Mouse (Mus musculus): ENCODE measurements around the gene Mccc2. TPM values are rescaled to one million over a fixed set of nuclear protein-coding genes. Genes with fewer than 3 reads are reported as not detected.

Gene Mccc2
- total and polyA plus RNA-seq, 3 experiments: 19.0 to 22.3 (median 19.5) TPM

- TF ChIP-seq KAT2A (IDR thresholded peaks at IDR 0.05; ENCODE audit: insufficient replicate concordance, low read length): no peak
- peak; percentile 79; the same call in 1 of the 2 replicates for TF ChIP-seq CHD1 (IDR thresholded peaks at IDR 0.05; ENCODE audit: low read depth, low read length)
- no peak for TF ChIP-seq ELF1 (IDR thresholded peaks at IDR 0.05; ENCODE audit: low read depth, low read length)
- TF ChIP-seq UBTF (IDR thresholded peaks at IDR 0.05; ENCODE audit: low read depth, low read length): no peak
- TF ChIP-seq MXI1 (IDR thresholded peaks at IDR 0.05; ENCODE audit: low read depth, low read length): 0 out of 2 replicates have a peak, but pooled peaks have one; percentile 35
Measured at GRCm38 (mm10) chr13:99939320-99939671, 76.1 kb downstream of the Mccc2 start (continued).

DNA sequence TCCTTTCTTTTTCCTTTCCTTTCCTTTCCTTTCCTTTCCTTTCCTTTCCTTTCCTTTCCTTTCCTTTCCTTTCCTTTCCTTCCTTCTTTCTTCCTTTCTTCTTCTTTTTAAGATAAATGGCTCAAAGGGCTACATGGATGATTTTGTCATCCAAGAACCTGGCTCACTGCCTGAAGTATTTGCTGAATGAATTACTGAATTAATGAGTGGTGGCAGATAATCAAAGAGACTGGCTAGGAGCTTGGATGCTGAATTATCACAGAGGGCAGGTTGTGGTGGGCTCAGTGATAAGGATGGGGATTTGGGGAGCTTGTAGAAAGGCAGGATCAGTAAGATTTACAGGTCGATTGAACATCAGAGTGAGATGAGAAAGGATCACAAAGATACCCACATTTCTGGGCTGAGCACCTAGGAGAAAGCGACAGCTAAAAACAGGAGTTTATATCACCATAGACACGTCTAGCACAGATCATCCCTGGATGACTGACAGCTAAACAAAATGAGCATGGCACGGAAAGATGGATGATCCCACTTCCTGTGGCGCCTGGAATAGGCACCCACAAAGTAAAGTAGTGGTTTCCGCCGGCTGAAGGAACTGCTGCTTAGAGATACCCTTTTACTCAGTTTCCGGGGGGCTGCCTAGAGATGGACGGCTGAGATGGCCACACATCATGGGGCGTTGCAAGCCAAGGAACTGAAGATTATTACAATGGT, 76.7 kb downstream of the Mccc2 start:
- H3K79me2 ChIP-seq (replicated peaks; ENCODE audit: control insufficient read depth, extremely low read depth, insufficient read depth, poor library complexity, severe bottlenecking): no peaks in the 10 kb centered on the region
- H3K27me3 ChIP-seq (replicated peaks): no peaks in the 10 kb centered on the region
- DNase-seq (ENCODE audit: extremely low read depth): peak; percentile 70
- peaks cover 5 to 37% of the 10 kb centered on the region in 2 experiments; a peak in 3 of 4 replicates for H3K4me1 ChIP-seq (ENCODE audit: control insufficient read depth in 1 of 2, insufficient read depth in 2 of 2)
- H3K9ac ChIP-seq (ENCODE audit: insufficient read depth, low read depth): peak overlapping the region; percentile 3; the same call in 1 of the 2 replicates
- peak overlapping the region; percentile 92 for H3K4me2 ChIP-seq (ENCODE audit: insufficient read depth, low read depth, poor library complexity, severe bottlenecking)
- peaks cover 3% of the 10 kb centered on the region for H3K9me3 ChIP-seq (replicated peaks; ENCODE audit: low read length)
- H3K36me3 ChIP-seq (replicated peaks in 1 of 2; ENCODE audit: control insufficient read depth in 1 of 2, insufficient read depth in 1 of 2, low read length in 1 of 2): no peaks in the 10 kb centered on the region
- in situ Hi-C loops (cut with MboI; ENCODE audit: low pct_ligation_motif_present, low pct_unique_long_range_greater_than_20kb, low sequenced_read_pairs) (no loop called here), dilution Hi-C loops (cut with MboI; ENCODE audit: extremely low pct_ligation_motif_present, extremely low pct_unique_long_range_greater_than_20kb, low sequenced_read_pairs) (no loop called here)
- peak overlapping the region; percentile 31 to 41 (median 31) for H3K4me3 ChIP-seq (replicated peaks in 1 of 3; ENCODE audit: low read depth in 2 of 3, low read length in 2 of 3, poor library complexity in 1 of 3)
- H3K27ac ChIP-seq (ENCODE audit: insufficient read depth, low read depth): peak overlapping the region; percentile 16; the same call in 1 of the 2 replicates
- TF ChIP-seq POLR2AphosphoS2 (IDR thresholded peaks at IDR 0.05; ENCODE audit: low read depth, low read length) (no peak), IRF4 (IDR thresholded peaks at IDR 0.05; ENCODE audit: low read depth, low read length) (no peak), NELFE (IDR thresholded peaks at IDR 0.05; ENCODE audit: low read depth, low read length) (no peak)

GRCm38 (mm10) chr13:99937741-99938140, 77.7 kb downstream of the Mccc2 start:
- Histone ChIP-seq H3K4me3 (replicated peaks in 1 of 3; ENCODE audit: low read depth in 2 of 3, low read length in 2 of 3, poor library complexity in 1 of 3) (no peak overlapping the region), H3K36me3 (replicated peaks in 1 of 2; ENCODE audit: control insufficient read depth in 1 of 2, insufficient read depth in 1 of 2, low read length in 1 of 2) (no peaks in the 10 kb centered on the region), H3K9ac (ENCODE audit: insufficient read depth, low read depth) (no peak overlapping the region), H3K4me1 (ENCODE audit: control insufficient read depth in 1 of 2, insufficient read depth in 2 of 2) (peaks cover 5 to 38% of the 10 kb centered on the region in 2 experiments; a peak in 3 of 4 replicates), H3K27ac (ENCODE audit: insufficient read depth, low read depth) (no peak overlapping the region), H3K4me2 (ENCODE audit: insufficient read depth, low read depth, poor library complexity, severe bottlenecking) (no peak overlapping the region), H3K9me3 (replicated peaks; ENCODE audit: low read length) (no peaks in the 10 kb centered on the region), H3K27me3 (replicated peaks) (no peaks in the 10 kb centered on the region), H3K79me2 (replicated peaks; ENCODE audit: control insufficient read depth, extremely low read depth, insufficient read depth, poor library complexity, severe bottlenecking) (no peaks in the 10 kb centered on the region)
- in situ Hi-C loops (cut with MboI; ENCODE audit: low pct_ligation_motif_present, low pct_unique_long_range_greater_than_20kb, low sequenced_read_pairs) (no loop called here), dilution Hi-C loops (cut with MboI; ENCODE audit: extremely low pct_ligation_motif_present, extremely low pct_unique_long_range_greater_than_20kb, low sequenced_read_pairs) (no loop called here)
- no peak for TF ChIP-seq ELF1 (IDR thresholded peaks at IDR 0.05; ENCODE audit: low read depth, low read length)
- no peak for TF ChIP-seq BHLHE40 (IDR thresholded peaks at IDR 0.05; ENCODE audit: low read depth, low read length)
- no peak for TF ChIP-seq ZC3H11A (IDR thresholded peaks at IDR 0.05; ENCODE audit: low read depth, low read length)
- no peak for TF ChIP-seq POLR2A (IDR thresholded peaks at IDR 0.05; ENCODE audit: low read depth, low read length)
- TF ChIP-seq E2F4 (IDR thresholded peaks at IDR 0.05; ENCODE audit: insufficient replicate concordance, low read depth, low read length): no peak
- TF ChIP-seq MYC (IDR thresholded peaks at IDR 0.05; ENCODE audit: low read depth, low read length): no peak
- TF ChIP-seq JUND (conservative IDR thresholded peaks at IDR 0.05; ENCODE audit: low read depth, low read length): no peak
- no peak for TF ChIP-seq POLR2AphosphoS2 (IDR thresholded peaks at IDR 0.05; ENCODE audit: low read depth, low read length)
- TF ChIP-seq CTCF (conservative IDR thresholded peaks at IDR 0.05 in 1 of 2, IDR thresholded peaks at IDR 0.05 in 1 of 2; ENCODE audit: low read depth in 2 of 2, low read length in 2 of 2): no peak
- no peak for TF ChIP-seq GABPA (IDR thresholded peaks at IDR 0.05; ENCODE audit: insufficient replicate concordance, low read depth, low read length)
- no peak for TF ChIP-seq NELFE (IDR thresholded peaks at IDR 0.05; ENCODE audit: low read depth, low read length)
- TF ChIP-seq SMC3 (IDR thresholded peaks at IDR 0.05; ENCODE audit: low read depth, low read length): no peak
- TF ChIP-seq HCFC1 (IDR thresholded peaks at IDR 0.05; ENCODE audit: low read depth, low read length): no peak
- TF ChIP-seq RAD21 (IDR thresholded peaks at IDR 0.05; ENCODE audit: low read depth, low read length): no peak
- TF ChIP-seq TCF12 (IDR thresholded peaks at IDR 0.05; ENCODE audit: low read depth, low read length): no peak
- TF ChIP-seq CHD2 (IDR thresholded peaks at IDR 0.05; ENCODE audit: low read length): no peak
- no peak for TF ChIP-seq MXI1 (IDR thresholded peaks at IDR 0.05; ENCODE audit: low read depth, low read length)
- no peak for TF ChIP-seq CHD1 (IDR thresholded peaks at IDR 0.05; ENCODE audit: low read depth, low read length)
- no peak for DNase-seq (ENCODE audit: extremely low read depth)
